Mouse (Mus musculus) neural tube, embryonic 14.5 days (tissue): ENCODE measurements at regions not wholly inside any gene's neighbourhood (a gene's known extent, or its start where the extent isn't known, plus 50 kb on each side); places are given as distances from the start of the nearest gene placed in this dataset.

Experiments used
- ATAC-seq: fragments of 200-750 bp; cut with Nextera tagmentation; 2 replicates; pipeline ENCODE4 v1.8.0; 2017; ENCODE audit warnings: low read depth, mild to moderate bottlenecking, moderate TSS enrichment, moderate library complexity
- H3K27ac ChIP-seq: fragments of 300-500 bp; sonication (generic); 2 replicates; pipeline ENCODE4 v1.5.1; 2014; ENCODE audit warnings: low read depth, mild to moderate bottlenecking, control low read depth, low read length, moderate library complexity, mixed read lengths
- H3K27me3 ChIP-seq: fragments of 300-500 bp; sonication (generic); 2 replicates; pipeline ENCODE4 v1.6.1; 2014; ENCODE audit warnings: low read length; ENCODE audit not compliant: control insufficient read depth, insufficient read depth
- H3K36me3 ChIP-seq: fragments of 300-500 bp; sonication (generic); 2 replicates; pipeline ENCODE4 v1.6.1; 2014; ENCODE audit warnings: low read length, mixed read lengths; ENCODE audit not compliant: control insufficient read depth, insufficient read depth
- H3K4me1 ChIP-seq: fragments of 300-500 bp; sonication (generic); 2 replicates; pipeline ENCODE4 v1.6.1; 2014; ENCODE audit warnings: low read length; ENCODE audit not compliant: control insufficient read depth, insufficient read depth
- H3K4me2 ChIP-seq: fragments of 300-500 bp; sonication (generic); 2 replicates; pipeline ENCODE4 v1.6.1; 2014; ENCODE audit warnings: mild to moderate bottlenecking, low read depth, low read length, control low read depth
- H3K4me3 ChIP-seq: fragments of 300-500 bp; sonication (generic); 2 replicates; pipeline ENCODE4 v1.5.1; 2014; ENCODE audit warnings: low read depth, low read length, control low read depth, mixed read lengths
- H3K9ac ChIP-seq: fragments of 300-500 bp; sonication (generic); replicated peaks from 2 replicates; pipeline ENCODE4 v1.6.1; 2014; ENCODE audit warnings: low read depth, mild to moderate bottlenecking, control low read depth, low read length, mixed read lengths
- H3K9me3 ChIP-seq: fragments of 300-500 bp; sonication (generic); 2 replicates; pipeline ENCODE4 v1.6.1; 2016; ENCODE audit warnings: low read length; ENCODE audit not compliant: control insufficient read depth
- WGBS: fragments of 180-500 bp; shearing (Covaris S2); extraction: QIAGEN DNeasy Blood & Tissue Kit; methylation state at CpG from one replicate; pipeline ENCODE4 v1.1.7; 2014; 5-methylcytosine and 5-hydroxymethylcytosine counted together

GRCm38 (mm10) chr3:139922267-139922666, 716.8 kb downstream of the Stpg2 start:
- ATAC-seq: no peak
- Histone ChIP-seq H3K27me3 (no peaks in the 10 kb centered on the region), H3K4me2 (no peak overlapping the region), H3K4me3 (no peak overlapping the region), H3K27ac (no peak overlapping the region), H3K9me3 (no peaks in the 10 kb centered on the region), H3K4me1 (no peaks in the 10 kb centered on the region), H3K9ac (no peak overlapping the region), H3K36me3 (no peaks in the 10 kb centered on the region)
- 75% methylated on average over 3 of the region's 3 CpGs for WGBS

- Histone ChIP-seq H3K9ac (no peak overlapping the region), H3K4me1 (no peaks in the 10 kb centered on the region), H3K36me3 (no peaks in the 10 kb centered on the region), H3K4me3 (no peak overlapping the region), H3K27me3 (no peaks in the 10 kb centered on the region), H3K27ac (no peak overlapping the region), H3K9me3 (no peaks in the 10 kb centered on the region), H3K4me2 (no peak overlapping the region)
- WGBS: 13% methylated on average over 4 of the region's 4 CpGs
- ATAC-seq: no peak
These were observed 727.5 kb downstream of the Stpg2 start for GRCm38 (mm10) chr3:139933039-139933438.

- Histone ChIP-seq H3K4me2 (no peak overlapping the region), H3K4me1 (no peaks in the 10 kb centered on the region), H3K9ac (no peak overlapping the region), H3K27me3 (no peaks in the 10 kb centered on the region), H3K27ac (no peak overlapping the region), H3K9me3 (no peaks in the 10 kb centered on the region), H3K4me3 (no peak overlapping the region), H3K36me3 (no peaks in the 10 kb centered on the region)
- WGBS: 91% methylated on average over 2 of the region's 2 CpGs
- no peak for ATAC-seq
These were observed 740.7 kb downstream of the Stpg2 start for GRCm38 (mm10) chr3:139946209-139946608.

- H3K9me3 ChIP-seq: no peaks in the 10 kb centered on the region
- no peaks in the 10 kb centered on the region for H3K27me3 ChIP-seq
- no peak overlapping the region for H3K27ac ChIP-seq
- 84% methylated on average over 4 of the region's 4 CpGs for WGBS
- no peak overlapping the region for H3K4me2 ChIP-seq
- H3K9ac ChIP-seq: no peak overlapping the region
- H3K36me3 ChIP-seq: no peaks in the 10 kb centered on the region
- H3K4me1 ChIP-seq: no peaks in the 10 kb centered on the region
- no peak overlapping the region for H3K4me3 ChIP-seq
- no peak for ATAC-seq
These were observed 741.8 kb downstream of the Stpg2 start for GRCm38 (mm10) chr3:139947247-139947646.

- 59% methylated on average over 4 of the region's 4 CpGs for WGBS
- Histone ChIP-seq H3K9ac (no peak overlapping the region), H3K9me3 (no peaks in the 10 kb centered on the region), H3K27me3 (no peaks in the 10 kb centered on the region), H3K4me1 (no peaks in the 10 kb centered on the region), H3K4me2 (no peak overlapping the region), H3K36me3 (no peaks in the 10 kb centered on the region), H3K4me3 (no peak overlapping the region), H3K27ac (no peak overlapping the region)
- ATAC-seq: no peak
These were observed 743.6 kb downstream of the Stpg2 start for GRCm38 (mm10) chr3:139949096-139949495.

GRCm38 (mm10) chr3:139950016-139950705, 744.7 kb downstream of the Stpg2 start:
- H3K4me1 ChIP-seq: no peaks in the 10 kb centered on the region
- H3K9me3 ChIP-seq: no peaks in the 10 kb centered on the region
- H3K4me2 ChIP-seq: no peak overlapping the region
- no peak overlapping the region for H3K9ac ChIP-seq
- H3K36me3 ChIP-seq: no peaks in the 10 kb centered on the region
- H3K27me3 ChIP-seq: no peaks in the 10 kb centered on the region
- no peak for ATAC-seq
- WGBS: 81% methylated on average over 8 of the region's 8 CpGs
- no peak overlapping the region for H3K4me3 ChIP-seq
- no peak overlapping the region for H3K27ac ChIP-seq

GRCm38 (mm10) chr3:139951516-139951915, 746.0 kb downstream of the Stpg2 start:
- no peaks in the 10 kb centered on the region for H3K9me3 ChIP-seq
- H3K27me3 ChIP-seq: no peaks in the 10 kb centered on the region
- H3K27ac ChIP-seq: no peak overlapping the region
- H3K4me1 ChIP-seq: no peaks in the 10 kb centered on the region
- 87% methylated on average over 8 of the region's 8 CpGs for WGBS
- H3K9ac ChIP-seq: no peak overlapping the region
- H3K36me3 ChIP-seq: no peaks in the 10 kb centered on the region
- H3K4me3 ChIP-seq: no peak overlapping the region
- no peak overlapping the region for H3K4me2 ChIP-seq
- no peak for ATAC-seq

- ATAC-seq: no peak
- 81% methylated on average over 1 of the region's 1 CpGs for WGBS
These were observed 772.7 kb downstream of the Stpg2 start for GRCm38 (mm10) chr3:139978172-139978571.

GRCm38 (mm10) chr3:139985830-139986481, 780.5 kb downstream of the Stpg2 start:
- no peak for ATAC-seq

More at GRCm38 (mm10) chr3:139978172-139978571, 772.7 kb downstream of the Stpg2 start:
- H3K9me3 ChIP-seq: no peaks in the 10 kb centered on the region
- no peaks in the 10 kb centered on the region for H3K27me3 ChIP-seq
- H3K4me3 ChIP-seq: no peak overlapping the region
- no peak overlapping the region for H3K9ac ChIP-seq
- no peaks in the 10 kb centered on the region for H3K36me3 ChIP-seq
- no peak overlapping the region for H3K27ac ChIP-seq
- H3K4me2 ChIP-seq: no peak overlapping the region
- H3K4me1 ChIP-seq: no peaks in the 10 kb centered on the region

More at GRCm38 (mm10) chr3:139985830-139986481, 780.5 kb downstream of the Stpg2 start:
- Histone ChIP-seq H3K36me3 (no peaks in the 10 kb centered on the region), H3K4me3 (no peak overlapping the region), H3K4me2 (no peak overlapping the region), H3K9me3 (no peaks in the 10 kb centered on the region), H3K4me1 (no peaks in the 10 kb centered on the region), H3K27me3 (no peaks in the 10 kb centered on the region), H3K9ac (no peak overlapping the region), H3K27ac (no peak overlapping the region)
- WGBS: 78% methylated on average over 4 of the region's 4 CpGs
